Mouse (Mus musculus): ENCODE measurements around the gene Fam151a. TPM values are rescaled to one million over a fixed set of nuclear protein-coding genes. Genes with fewer than 3 reads are reported as not detected.

The Fam151a gene
- polyA plus RNA-seq, 1 experiment from 2014 or later, result 0.30 TPM

GRCm38 (mm10) chr4:106794247-106794646, 60.6 kb downstream of the Fam151a start:
- no peak for DNase-seq
- WGBS, result 79% methylated on average over 7 of the region's 7 CpGs
- Histone ChIP-seq H3K4me3 (ENCODE audit: low read depth, low read length) (no peak overlapping the region), H3K9ac (no peak overlapping the region), H3K9me3 (ENCODE audit: low read depth, low read length) (no peaks in the 10 kb centered on the region), H3K27ac (ENCODE audit: low read depth) (no peak overlapping the region), H3K36me3 (ENCODE audit: insufficient read depth) (no peaks in the 10 kb centered on the region), H3K4me2 (no peak overlapping the region), H3K4me1 (ENCODE audit: insufficient read depth) (no peaks in the 10 kb centered on the region), H3K27me3 (ENCODE audit: insufficient read depth, low read length) (no peaks in the 10 kb centered on the region)
- TF ChIP-seq CTCF (IDR thresholded peaks at IDR 0.05; ENCODE audit: low read depth), result no peak
- ATAC-seq (ENCODE audit: insufficient read depth), result no peak

- Histone ChIP-seq H3K36me3 (ENCODE audit: insufficient read depth) (no peaks in the 10 kb centered on the region), H3K9me3 (ENCODE audit: low read depth, low read length) (no peaks in the 10 kb centered on the region), H3K4me1 (ENCODE audit: insufficient read depth) (no peaks in the 10 kb centered on the region), H3K27me3 (ENCODE audit: insufficient read depth, low read length) (no peaks in the 10 kb centered on the region), H3K9ac (no peak overlapping the region), H3K4me2 (no peak overlapping the region), H3K4me3 (ENCODE audit: low read depth, low read length) (no peak overlapping the region), H3K27ac (ENCODE audit: low read depth) (0 out of 2 replicates have a peak overlapping the region, but pooled peaks have one; percentile 33)
- ATAC-seq (ENCODE audit: insufficient read depth) (no peak), DNase-seq (no peak)
- TF ChIP-seq CTCF (IDR thresholded peaks at IDR 0.05; ENCODE audit: low read depth), result no peak
- WGBS, result 80% methylated on average over 2 of the region's 2 CpGs
Measured at GRCm38 (mm10) chr4:106795289-106795688, 61.6 kb downstream of the Fam151a start.

Other genes with a start within 250 kb of the Fam151a start
- not detected in 2 replicates for gene Bsnd, start 241.6 kb upstream of the Fam151a start, polyA plus RNA-seq (2014; fragmentation: Nextera tagmentation; extraction: Ambion mirVana)
- gene Dhcr24, start 172.9 kb upstream of the Fam151a start, polyA plus RNA-seq (2014; fragmentation: Nextera tagmentation; extraction: Ambion mirVana), result 22.5 and 25.0 TPM in 2 replicates
- not detected in 2 replicates for gene Lexm, start 116.6 kb upstream of the Fam151a start, polyA plus RNA-seq (2014; fragmentation: Nextera tagmentation; extraction: Ambion mirVana)
- 0.92 and 1.1 TPM in 2 replicates for gene Ttc22, start 111.5 kb upstream of the Fam151a start, polyA plus RNA-seq (2014; fragmentation: Nextera tagmentation; extraction: Ambion mirVana)
- gene Pars2, start 82.8 kb upstream of the Fam151a start, polyA plus RNA-seq (2014; fragmentation: Nextera tagmentation; extraction: Ambion mirVana), result 14.3 and 14.5 TPM in 2 replicates
- 79.1 and 80.4 TPM in 2 replicates for gene Ttc4, start 54.9 kb upstream of the Fam151a start, polyA plus RNA-seq (2014; fragmentation: Nextera tagmentation; extraction: Ambion mirVana)
- 0.08 and 0.22 TPM in 2 replicates for gene Mroh7, start 3.0 kb upstream of the Fam151a start, polyA plus RNA-seq (2014; fragmentation: Nextera tagmentation; extraction: Ambion mirVana)
- 0.84 and 1.1 TPM in 2 replicates for gene Acot11, start 71.1 kb downstream of the Fam151a start, polyA plus RNA-seq (2014; fragmentation: Nextera tagmentation; extraction: Ambion mirVana)
- gene Ssbp3, start 176.8 kb downstream of the Fam151a start, polyA plus RNA-seq (2014; fragmentation: Nextera tagmentation; extraction: Ambion mirVana), result 69.5 and 80.2 TPM in 2 replicates

Data from lung, embryonic 14.5 days (tissue).